Mouse (Mus musculus): Measurements from ENCODE around the gene Cenpu.
"Not testable (repeated sequence)": the region's sequence is repeated elsewhere in the genome, so short reads cannot be mapped to it uniquely, and the experiment has no call there.

The Cenpu gene

GRCm38 (mm10) chr8:46547245-46547644 is 4.6 kb upstream of the Cenpu start:
- DNase-seq (ENCODE audit: extremely low read depth, insufficient read length, low spot score), result no peak

- DNase-seq (ENCODE audit: extremely low read depth, insufficient read length, low spot score), result no peak
Observed at GRCm38 (mm10) chr8:46550058-46550457, 1.8 kb upstream of the Cenpu start.

- no peak for DNase-seq (ENCODE audit: extremely low read depth, insufficient read length, low spot score)
Observed at GRCm38 (mm10) chr8:46551029-46551428, 799 bp upstream of the Cenpu start.

GRCm38 (mm10) chr8:46552441-46552765 is 575 bp downstream of the Cenpu start:
- DNase-seq (ENCODE audit: extremely low read depth, insufficient read length, low spot score), result no peak

GRCm38 (mm10) chr8:46559428-46559827 is 7.6 kb downstream of the Cenpu start:
- no peak for DNase-seq (ENCODE audit: extremely low read depth, insufficient read length, low spot score)

- DNase-seq (ENCODE audit: extremely low read depth, insufficient read length, low spot score), result no peak
Observed at GRCm38 (mm10) chr8:46562333-46562732, 10.5 kb downstream of the Cenpu start.

- DNase-seq (ENCODE audit: extremely low read depth, insufficient read length, low spot score), result no peak
Observed at GRCm38 (mm10) chr8:46566914-46567529, 15.2 kb downstream of the Cenpu start.

GRCm38 (mm10) chr8:46567946-46568345 is 16.1 kb downstream of the Cenpu start:
- no peak for DNase-seq (ENCODE audit: extremely low read depth, insufficient read length, low spot score)

GRCm38 (mm10) chr8:46568942-46569341 is 17.1 kb downstream of the Cenpu start:
- DNase-seq (ENCODE audit: extremely low read depth, insufficient read length, low spot score), result no peak

- DNase-seq (ENCODE audit: extremely low read depth, insufficient read length, low spot score), result no peak
Observed at GRCm38 (mm10) chr8:46569659-46570441, 18.0 kb downstream of the Cenpu start.

- DNase-seq (ENCODE audit: extremely low read depth, insufficient read length, low spot score), result no peak
Observed at GRCm38 (mm10) chr8:46570673-46571072, 18.8 kb downstream of the Cenpu start.

GRCm38 (mm10) chr8:46573446-46573845 is 21.6 kb downstream of the Cenpu start:
- no peak for DNase-seq (ENCODE audit: extremely low read depth, insufficient read length, low spot score)

- no peak for DNase-seq (ENCODE audit: extremely low read depth, insufficient read length, low spot score)
Observed at GRCm38 (mm10) chr8:46573964-46574363, 22.1 kb downstream of the Cenpu start.

- no peak for DNase-seq (ENCODE audit: extremely low read depth, insufficient read length, low spot score)
Observed at GRCm38 (mm10) chr8:46578794-46579193, 27.0 kb downstream of the Cenpu start.

GRCm38 (mm10) chr8:46584328-46584727 is 32.5 kb downstream of the Cenpu start:
- DNase-seq (ENCODE audit: extremely low read depth, insufficient read length, low spot score), result not testable (repeated sequence)

GRCm38 (mm10) chr8:46585576-46585975 is 33.7 kb downstream of the Cenpu start:
- no peak for DNase-seq (ENCODE audit: extremely low read depth, insufficient read length, low spot score)

GRCm38 (mm10) chr8:46587911-46588310 is 36.1 kb downstream of the Cenpu start:
- DNase-seq (ENCODE audit: extremely low read depth, insufficient read length, low spot score), result no peak

GRCm38 (mm10) chr8:46588663-46589062 is 36.8 kb downstream of the Cenpu start:
- no peak for DNase-seq (ENCODE audit: extremely low read depth, insufficient read length, low spot score)

- no peak for DNase-seq (ENCODE audit: extremely low read depth, insufficient read length, low spot score)
Observed at GRCm38 (mm10) chr8:46593067-46593466, 41.2 kb downstream of the Cenpu start.

- DNase-seq (ENCODE audit: extremely low read depth, insufficient read length, low spot score), result no peak
Observed at GRCm38 (mm10) chr8:46593772-46594171, 41.9 kb downstream of the Cenpu start.

GRCm38 (mm10) chr8:46595593-46595992 is 43.8 kb downstream of the Cenpu start:
- no peak for DNase-seq (ENCODE audit: extremely low read depth, insufficient read length, low spot score)

GRCm38 (mm10) chr8:46596530-46596929 is 44.7 kb downstream of the Cenpu start:
- no peak for DNase-seq (ENCODE audit: extremely low read depth, insufficient read length, low spot score)
